Mouse (Mus musculus) adrenal gland, postnatal 14 days (tissue): ENCODE results near the gene Gbx2. TPM values are rescaled to one million over a fixed set of nuclear protein-coding genes. Genes with fewer than 3 reads are reported as not detected.

ENCODE experiments used
- DNase-seq: peaks from one replicate; pipeline ENCODE4 v3.0.0; 2021; ENCODE audit warnings: mixed read lengths
- total RNA-seq: library from RNA; stranded (reverse); gene quantifications from 2 replicates; pipeline ENCODE4 v1.2.3, GENCODE M21; 2021

Gene Gbx2
- total RNA-seq, 1 experiment from 2014 or later = not detected

GRCm38 (mm10) chr1:89935493-89936348, 4.7 kb upstream of the Gbx2 start:
- DNase-seq = no peak

DNA sequence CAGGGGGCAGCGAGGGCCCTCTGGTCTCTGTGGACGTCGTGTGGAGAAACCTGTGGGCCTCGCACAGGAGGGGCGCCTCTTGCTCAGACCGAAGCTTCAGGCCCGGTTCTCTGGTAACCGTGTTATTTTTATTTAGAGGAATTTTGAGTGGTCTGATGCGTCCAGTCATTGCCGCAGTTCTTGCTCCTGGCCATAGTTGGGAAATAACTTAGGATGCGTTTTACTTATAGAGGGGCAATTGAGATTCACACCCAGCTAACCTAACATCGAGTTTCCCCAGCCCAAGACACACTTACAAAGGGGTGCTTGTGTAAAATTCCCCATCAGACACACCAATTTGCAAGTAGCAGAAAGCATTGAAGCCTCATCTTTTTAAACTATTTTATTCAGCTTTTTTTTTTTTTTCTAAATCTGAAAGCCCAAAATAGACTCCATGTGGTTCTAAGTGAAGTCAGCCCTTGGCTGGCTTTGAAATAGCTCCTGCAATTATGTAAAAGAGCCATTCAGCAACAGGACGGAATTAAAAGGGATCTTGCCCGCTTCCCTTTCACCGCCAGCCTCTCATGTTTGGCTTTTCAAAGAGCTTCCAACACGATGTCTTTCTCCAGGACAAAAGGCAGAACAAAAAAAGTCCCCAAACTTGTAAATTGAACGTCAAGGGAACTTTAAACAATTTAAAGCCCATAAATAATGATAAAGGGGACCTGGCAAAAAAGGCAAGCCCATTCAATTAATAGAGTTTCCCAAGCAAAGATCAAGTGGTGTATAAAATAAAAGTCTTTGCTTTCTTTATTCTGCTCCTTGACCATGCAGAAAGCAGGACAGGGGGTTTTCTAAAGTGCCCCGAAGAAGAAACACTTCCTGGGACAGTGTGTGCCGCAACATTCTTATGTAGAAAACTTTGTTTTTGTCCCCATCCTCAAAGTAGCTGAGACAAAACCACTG, 3.6 kb upstream of the Gbx2 start:
- DNase-seq = no peak

DNA sequence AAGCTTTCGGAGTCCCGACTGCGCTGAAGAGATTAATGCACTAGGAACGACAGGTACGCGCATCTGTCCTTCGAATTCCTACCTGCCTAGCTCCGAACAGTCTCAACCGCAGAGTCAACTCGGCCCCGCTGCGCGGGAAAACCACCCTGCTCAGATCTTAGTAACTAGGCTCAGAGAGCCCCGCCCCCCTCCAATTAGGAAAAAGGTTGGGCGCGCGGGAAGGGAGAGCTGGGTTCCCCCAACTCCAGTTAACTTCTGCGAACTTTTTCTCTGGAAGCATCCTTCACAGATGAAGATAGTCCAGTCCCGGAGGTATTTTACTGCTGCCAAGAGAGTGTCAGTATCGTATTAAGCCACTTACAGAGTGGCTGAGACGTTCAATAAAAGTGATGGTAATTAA, 2.8 kb upstream of the Gbx2 start:
- no peak for DNase-seq

- no peak for DNase-seq
Observed at GRCm38 (mm10) chr1:89933028-89933427, 2.0 kb upstream of the Gbx2 start.

- no peak for DNase-seq
Observed at GRCm38 (mm10) chr1:89932616-89933015, 1.6 kb upstream of the Gbx2 start.

DNA sequence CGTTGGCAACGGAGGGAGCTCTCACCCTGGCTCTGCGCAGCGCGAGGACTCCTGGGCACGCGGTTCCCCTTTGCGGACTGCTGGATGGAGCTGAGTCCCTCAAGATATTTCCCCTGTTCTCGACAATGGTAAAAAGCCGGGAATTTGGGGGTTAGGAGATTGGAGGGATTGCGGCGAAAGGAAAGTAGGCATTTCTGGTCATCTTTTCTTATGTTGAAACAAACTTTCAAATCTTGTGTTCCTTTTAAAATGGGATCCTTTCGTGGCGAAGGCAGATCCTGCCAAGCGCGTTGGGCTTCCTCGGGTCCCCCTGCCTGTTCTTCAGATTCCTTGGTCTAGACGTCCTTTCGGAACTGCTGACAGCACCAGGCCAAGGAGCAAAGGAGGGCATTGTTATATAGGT, 1.0 kb upstream of the Gbx2 start:
- DNase-seq = no peak

DNA sequence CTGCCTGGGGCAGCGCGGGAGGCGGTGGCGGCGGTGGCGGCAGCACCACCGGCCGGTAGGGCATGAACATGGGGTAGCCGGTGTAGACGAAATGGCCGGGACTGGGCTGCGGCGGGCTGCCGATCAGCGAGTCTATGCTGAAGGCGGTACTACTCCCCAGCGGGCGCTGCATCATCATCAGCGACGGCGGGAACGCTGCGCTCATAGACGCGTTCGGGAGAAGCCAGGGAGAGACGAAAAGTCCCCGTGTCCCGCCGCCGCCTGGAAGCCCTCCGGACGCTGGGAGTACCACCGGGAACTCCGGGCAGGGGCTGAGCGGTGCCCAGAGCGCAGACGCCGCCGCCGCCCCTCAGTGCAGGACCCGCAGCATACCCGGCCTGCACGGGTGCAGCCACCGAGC, 428 bp downstream of the Gbx2 start:
- no peak for DNase-seq

- DNase-seq = peak; percentile 28
Observed at GRCm38 (mm10) chr1:89929721-89930505, 1.1 kb downstream of the Gbx2 start.

GRCm38 (mm10) chr1:89929181-89929580, 1.8 kb downstream of the Gbx2 start:
- no peak for DNase-seq

DNA sequence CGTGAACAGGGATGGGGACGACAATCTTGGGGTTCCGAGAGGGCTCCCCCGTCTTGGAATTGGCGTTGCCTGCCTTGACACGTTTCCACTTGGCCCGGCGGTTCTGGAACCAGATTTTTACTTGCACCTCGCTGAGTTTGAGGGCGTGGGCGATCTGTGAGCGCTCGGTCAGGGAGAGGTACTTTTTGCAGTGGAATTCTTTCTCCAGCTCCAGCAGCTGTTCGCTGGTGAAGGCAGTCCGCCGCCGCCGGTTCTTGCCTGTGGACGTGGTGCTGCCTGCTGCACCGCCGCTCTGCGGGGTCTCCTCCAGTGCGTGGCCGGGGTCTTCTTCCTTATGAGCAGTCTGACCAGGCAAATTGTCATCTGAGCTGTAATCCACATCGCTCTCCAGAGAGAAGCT, 2.3 kb downstream of the Gbx2 start:
- no peak for DNase-seq

DNA sequence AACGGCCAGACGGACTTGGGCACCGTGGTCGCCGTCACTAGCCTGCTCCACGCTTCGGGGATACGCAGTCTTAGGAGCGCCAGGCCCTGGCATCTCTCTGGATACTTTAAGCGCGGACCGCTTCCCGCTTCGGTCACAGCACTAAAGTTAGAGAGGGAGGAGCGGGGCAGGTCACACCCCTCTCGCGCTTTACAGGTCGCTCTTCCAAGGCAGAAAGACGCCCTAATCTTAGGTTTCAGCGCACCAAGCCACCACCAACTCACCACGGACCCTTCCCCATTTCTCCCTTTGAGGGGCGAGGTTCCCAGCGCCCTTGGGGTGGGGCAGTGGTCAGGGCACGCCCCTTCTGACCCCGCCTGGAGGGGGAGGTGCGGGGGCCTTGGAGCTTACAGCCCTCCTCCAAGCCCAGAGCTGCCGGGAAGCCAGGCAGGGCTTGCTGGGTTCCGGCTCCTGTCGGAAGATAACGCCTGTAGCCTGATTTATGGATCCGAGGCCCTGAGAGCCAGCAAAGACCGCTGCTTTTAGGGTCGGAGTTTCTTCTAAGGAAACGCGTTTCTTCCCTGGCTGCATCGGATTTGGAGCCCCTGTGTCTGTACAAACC, 3.8 kb downstream of the Gbx2 start:
- DNase-seq = peak; percentile 21

DNA sequence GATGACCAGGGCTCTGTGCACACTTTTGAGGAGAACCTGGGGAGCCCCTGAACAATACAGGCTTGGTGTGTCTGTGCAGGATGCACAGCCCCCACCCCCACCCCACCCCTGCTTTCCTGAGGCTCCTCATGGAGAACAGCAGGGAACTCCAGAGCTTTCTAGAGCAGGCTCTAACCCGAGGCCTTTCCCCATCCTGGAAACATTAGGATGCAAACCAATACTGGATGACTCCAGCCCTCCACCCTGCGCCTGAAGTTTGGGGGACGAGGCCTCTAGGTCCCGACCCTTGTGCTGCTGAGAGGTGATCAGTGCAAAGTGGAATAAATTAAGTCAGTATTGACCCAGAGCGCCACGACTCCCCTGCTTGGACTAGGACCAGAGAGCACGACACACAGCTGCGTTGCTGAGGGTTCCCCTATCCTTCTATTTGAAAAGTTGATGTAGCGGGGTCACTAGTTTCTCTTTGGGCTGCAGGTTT, 4.4 kb downstream of the Gbx2 start:
- DNase-seq = no peak

DNA sequence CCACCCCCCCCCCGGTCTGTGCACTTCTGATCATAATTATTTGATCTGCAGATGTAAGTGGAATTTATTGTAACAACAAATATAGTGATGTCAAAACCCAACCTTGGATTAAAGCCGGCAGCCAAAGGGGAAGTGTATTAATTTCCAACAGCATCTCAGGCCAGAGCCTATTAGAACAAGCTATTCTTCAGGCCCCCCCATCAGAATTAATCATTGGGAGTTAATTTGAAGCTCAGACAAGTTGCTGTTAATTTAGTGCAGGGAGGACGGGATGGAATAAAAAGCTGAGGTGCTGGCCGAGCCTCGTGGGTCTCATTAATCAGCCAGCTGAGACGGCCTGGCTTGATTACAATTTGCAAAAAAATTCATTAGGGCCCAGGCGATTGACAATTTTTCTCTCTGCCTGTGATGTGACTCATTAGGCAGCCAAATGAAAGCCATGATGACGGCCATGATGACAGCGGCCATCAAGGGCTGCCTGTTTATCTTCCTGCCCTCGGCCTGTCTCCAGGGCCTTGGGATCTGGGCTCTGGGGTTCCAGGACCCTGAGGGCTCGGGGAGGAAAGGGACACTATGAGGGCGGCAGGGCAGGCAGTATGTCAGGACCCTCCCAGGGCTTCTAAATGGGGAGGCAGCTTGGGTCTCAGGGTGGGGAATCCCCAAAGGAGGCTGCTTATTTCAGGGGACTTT, 5.3 kb downstream of the Gbx2 start:
- DNase-seq = no peak

DNA sequence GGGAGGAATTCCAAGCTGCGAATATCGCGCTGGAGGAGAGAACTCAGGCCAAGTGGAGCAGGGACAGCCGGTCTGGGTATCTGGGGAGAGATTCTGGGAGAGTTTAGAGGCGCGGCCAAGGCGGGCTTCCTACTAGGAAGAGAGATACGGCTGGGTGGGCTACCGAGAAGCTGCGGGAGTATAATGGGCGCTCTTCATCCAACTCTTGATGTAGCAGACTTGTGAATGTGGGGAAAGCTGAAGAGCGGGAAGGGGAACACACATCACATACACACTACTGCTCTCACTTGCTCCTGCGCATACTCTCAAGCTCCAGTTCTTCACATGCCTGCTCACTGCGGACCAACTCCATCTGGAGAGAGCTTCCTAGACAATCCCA, 7.3 kb downstream of the Gbx2 start:
- no peak for DNase-seq

DNA sequence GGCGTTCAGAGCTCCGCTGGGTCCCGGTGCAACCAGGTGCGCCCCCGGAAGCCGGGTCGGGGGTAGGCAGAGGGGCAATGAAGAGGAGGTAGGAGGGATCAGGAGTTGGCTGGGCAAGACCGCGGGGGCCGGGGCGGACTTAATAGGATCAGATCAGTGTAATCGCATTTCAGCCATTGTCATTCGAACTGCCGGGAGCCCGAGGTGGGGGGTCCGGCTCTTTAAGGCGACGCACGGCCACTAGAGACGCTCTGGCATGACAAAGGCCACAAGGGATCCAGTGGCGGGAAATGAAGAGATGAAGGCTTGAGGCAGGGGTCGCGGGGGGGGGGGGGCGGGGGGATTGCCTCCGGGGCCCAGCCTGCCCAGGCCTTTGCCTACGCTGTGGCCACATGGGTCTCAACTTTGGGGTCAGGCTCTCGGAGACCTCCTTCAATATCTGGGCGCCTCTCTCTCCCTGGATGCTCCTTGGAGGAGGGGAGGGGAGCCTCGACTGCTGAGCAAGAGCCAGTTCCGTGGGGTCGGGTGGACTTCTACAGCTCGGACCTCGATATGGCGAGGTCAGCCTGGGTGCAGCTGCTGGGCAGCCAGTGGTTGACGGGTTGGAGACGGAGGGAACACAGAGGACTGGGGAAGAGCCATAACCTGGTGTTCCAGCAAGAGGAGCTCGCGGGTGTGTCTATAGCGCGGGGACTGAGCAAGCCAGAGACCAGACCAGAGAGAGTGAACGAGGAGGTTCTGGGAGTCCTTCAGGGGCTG, 7.9 kb downstream of the Gbx2 start:
- DNase-seq = no peak

DNA sequence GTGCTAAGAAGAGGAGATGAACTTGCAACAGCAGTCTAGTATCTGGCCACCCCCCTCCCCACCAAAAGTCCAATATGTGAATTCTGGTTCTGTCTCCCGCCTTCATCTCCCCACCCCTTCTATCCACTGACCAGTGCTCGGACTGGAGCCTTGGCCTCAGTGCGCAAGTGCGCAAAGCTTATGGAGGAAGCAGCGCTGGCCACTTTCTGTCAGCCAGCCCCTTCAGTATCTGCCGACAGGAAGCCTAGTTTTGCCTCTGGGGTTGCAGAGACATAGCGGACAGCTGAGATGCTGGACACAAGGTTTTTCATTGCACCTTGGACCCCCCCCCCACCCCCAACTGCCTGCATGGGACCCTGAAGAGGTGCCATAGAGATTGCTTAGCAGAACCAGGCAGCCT, 8.7 kb downstream of the Gbx2 start:
- DNase-seq = no peak

DNA sequence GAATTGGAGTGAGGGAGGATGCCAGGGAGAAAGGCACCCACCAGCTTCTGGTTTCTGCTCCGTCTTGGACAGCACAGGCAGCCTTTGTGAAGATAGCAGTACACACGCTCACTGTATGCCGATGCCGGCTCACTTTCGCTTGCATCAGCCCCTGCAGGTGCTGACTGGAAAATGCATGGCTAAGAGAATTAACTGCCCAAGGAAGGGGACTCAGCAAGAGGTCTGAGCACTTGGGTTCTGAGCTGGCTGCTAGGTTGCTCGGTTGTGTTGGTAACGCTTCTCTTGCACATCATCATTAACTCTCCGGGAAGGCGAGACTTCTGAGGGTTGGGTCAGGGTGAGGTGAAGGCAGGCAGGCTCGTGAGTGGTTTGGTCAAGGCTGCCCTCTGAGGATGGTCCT, 9.2 kb downstream of the Gbx2 start:
- no peak for DNase-seq

DNA sequence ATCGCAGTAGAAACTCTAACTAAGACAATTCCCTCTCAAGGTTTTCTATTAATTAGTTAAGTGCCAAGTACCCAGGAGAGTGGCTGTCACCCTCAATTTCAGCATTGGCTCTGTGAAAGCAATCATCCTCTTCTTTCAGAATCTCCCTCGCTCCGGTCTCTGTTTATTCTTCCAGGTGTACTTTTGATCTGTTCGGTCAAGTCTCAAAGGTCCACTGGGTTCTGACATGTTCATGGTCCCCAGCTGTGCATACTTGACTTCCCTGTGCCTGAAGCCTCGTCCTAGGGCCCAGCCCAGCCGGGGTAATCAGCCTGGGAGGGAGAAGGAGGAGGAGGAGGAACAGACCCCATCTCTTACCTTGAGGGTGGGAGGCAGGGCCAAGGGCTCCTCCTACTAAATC, 11.8 kb downstream of the Gbx2 start:
- DNase-seq = no peak

DNA sequence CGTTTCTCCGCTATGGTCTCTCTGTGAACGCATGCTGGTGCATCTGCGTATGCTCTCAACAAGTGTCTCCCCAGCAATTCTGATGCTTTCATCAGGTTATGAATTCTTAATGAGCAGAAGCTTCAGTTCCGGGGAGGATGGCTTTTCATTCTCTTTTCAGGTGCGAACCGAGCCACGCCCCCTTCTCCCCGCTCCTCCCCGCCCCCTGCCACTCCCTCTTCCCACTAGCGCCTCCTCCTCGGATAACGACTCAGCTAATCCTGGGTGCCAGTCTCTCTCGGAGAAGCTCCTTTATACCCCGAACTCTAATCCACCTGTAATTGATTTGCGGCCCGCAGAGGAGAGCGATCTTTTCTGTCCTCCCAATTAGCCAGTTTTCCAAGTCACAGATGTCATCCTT, 12.9 kb downstream of the Gbx2 start:
- no peak for DNase-seq

DNA sequence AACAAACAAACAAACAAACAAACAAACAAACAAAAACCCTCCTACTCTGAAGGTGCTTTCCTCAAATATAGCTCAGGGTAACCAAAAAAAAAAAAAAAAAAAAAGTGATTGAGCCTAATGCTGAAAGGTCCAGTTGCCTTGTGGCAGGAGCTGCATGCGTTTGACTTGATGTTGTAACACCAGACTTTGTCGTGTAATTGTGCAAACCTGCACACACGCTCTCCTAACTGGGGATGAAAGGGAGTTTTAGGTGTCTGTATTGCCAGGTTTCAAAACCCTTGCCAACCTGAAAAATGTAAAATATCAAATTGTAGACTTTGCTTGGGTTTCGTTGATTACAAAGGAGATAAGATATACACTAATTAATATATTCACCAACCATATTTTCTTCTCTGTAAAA, 17.4 kb downstream of the Gbx2 start:
- no peak for DNase-seq

DNA sequence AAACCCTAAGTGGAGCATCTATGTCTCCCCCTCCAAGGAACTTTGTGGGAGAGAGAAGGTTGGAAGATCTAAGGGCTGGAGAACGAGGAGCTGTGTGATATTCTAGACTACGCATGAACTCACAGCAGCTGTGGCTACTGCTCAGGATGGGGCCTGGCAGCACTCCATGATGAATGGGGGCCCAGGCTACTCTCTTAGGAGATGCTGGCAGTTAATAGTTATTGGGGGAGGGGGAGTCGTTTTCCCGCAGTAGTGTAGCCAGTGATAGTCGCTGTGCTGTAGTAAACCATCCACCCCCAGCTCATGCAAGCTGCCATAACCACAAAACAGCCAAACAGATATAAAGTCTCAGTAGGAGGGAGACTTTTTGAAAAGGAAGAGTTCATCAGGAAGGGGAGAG, 18.6 kb downstream of the Gbx2 start:
- no peak for DNase-seq
